Mouse (Mus musculus) kidney, embryonic 15.5 days (tissue): ENCODE results near the gene Ackr3. TPM values are rescaled to one million over a fixed set of nuclear protein-coding genes. Genes with fewer than 3 reads are reported as not detected.
A peak's percentile ranks its signal among the peaks of the same experiment; 100 is the strongest.

Experiments used
- ATAC-seq: fragments of 200-750 bp; cut with Nextera tagmentation; replicated peaks from 2 replicates; pipeline ENCODE4 v1.8.0; 2017; ENCODE audit warnings: moderate TSS enrichment; ENCODE audit not compliant: low FRiP score
- H3K27ac ChIP-seq: fragments of 300-500 bp; sonication (generic); 2 replicates; pipeline ENCODE4 v1.5.1; 2015; ENCODE audit warnings: mild to moderate bottlenecking, inconsistent platforms
- H3K27me3 ChIP-seq: fragments of 300-500 bp; sonication (generic); 2 replicates; pipeline ENCODE4 v1.6.1; 2015; ENCODE audit warnings: inconsistent platforms
- H3K36me3 ChIP-seq: fragments of 300-500 bp; sonication (generic); 2 replicates; pipeline ENCODE4 v1.6.1; 2015; ENCODE audit warnings: inconsistent platforms
- H3K4me1 ChIP-seq: fragments of 300-500 bp; sonication (generic); 2 replicates; pipeline ENCODE4 v1.6.1; 2015; ENCODE audit warnings: inconsistent platforms
- H3K4me2 ChIP-seq: fragments of 300-500 bp; sonication (generic); 2 replicates; pipeline ENCODE4 v1.6.1; 2015; ENCODE audit warnings: moderate library complexity, mild to moderate bottlenecking, inconsistent platforms
- H3K4me3 ChIP-seq: fragments of 300-500 bp; sonication (generic); replicated peaks from 2 replicates; pipeline ENCODE4 v1.5.1; 2015; ENCODE audit warnings: mild to moderate bottlenecking, inconsistent platforms
- H3K9ac ChIP-seq: fragments of 300-500 bp; sonication (generic); 2 replicates; pipeline ENCODE4 v1.6.1; 2015; ENCODE audit warnings: mild to moderate bottlenecking, inconsistent platforms
- H3K9me3 ChIP-seq: fragments of 300-500 bp; sonication (generic); replicated peaks from 2 replicates; pipeline ENCODE4 v1.6.1; 2016; ENCODE audit warnings: inconsistent platforms
- WGBS: fragments of 180-500 bp; shearing (Covaris S2); methylation state at CpG from one replicate; pipeline ENCODE4 v1.1.7; 2015; ENCODE audit warnings: mixed read lengths; 5-methylcytosine and 5-hydroxymethylcytosine counted together
- polyA plus RNA-seq: library from polyadenylated mRNA; unstranded; fragments of >200 nt; fragmentation: Nextera tagmentation; extraction: Ambion mirVana; gene quantifications from 2 replicates; pipeline ENCODE4 v1.2.1, GENCODE M21; 2015

Gene Ackr3
- polyA plus RNA-seq: 42.9 and 46.8 TPM in 2 replicates

- Histone ChIP-seq H3K9me3 (no peaks in the 10 kb centered on the region), H3K4me1 (peaks cover 64% of the 10 kb centered on the region), H3K36me3 (no peaks in the 10 kb centered on the region), H3K27ac (peak within 1 kb of the TSS; percentile 80), H3K27me3 (peaks cover 16% of the 10 kb centered on the region; the same call in 1 of the 2 replicates), H3K4me2 (peak within 1 kb of the TSS; percentile 59), H3K4me3 (peak within 1 kb of the TSS; percentile 60), H3K9ac (peak within 1 kb of the TSS; percentile 73)
- whole genome bisulfite sequencing: 2% methylated on average over 19 of the region's 19 CpGs
- peak; percentile 80 for ATAC-seq
Observed at GRCm38 (mm10) chr1:90203783-90204690, at the start of gene Ackr3. Gene Ackr3, plus strand, starts transcription at chr1:90203980.

- H3K4me1 ChIP-seq: peaks cover 34% of the 10 kb centered on the region
- no peak overlapping the region for H3K4me3 ChIP-seq
- 0 out of 2 replicates have a peak, but pooled peaks cover 9% of the 10 kb centered on the region for H3K27me3 ChIP-seq
Observed at GRCm38 (mm10) chr1:90156589-90156988, 47.2 kb upstream of the Ackr3 start.

GRCm38 (mm10) chr1:90159927-90160326 is 43.9 kb upstream of the Ackr3 start:
- Histone ChIP-seq H3K36me3 (no peaks in the 10 kb centered on the region), H3K9me3 (no peaks in the 10 kb centered on the region), H3K4me2 (no peak overlapping the region), H3K27me3 (0 out of 2 replicates have a peak, but pooled peaks cover 9% of the 10 kb centered on the region), H3K27ac (no peak overlapping the region), H3K4me1 (peaks cover 41% of the 10 kb centered on the region), H3K4me3 (no peak overlapping the region), H3K9ac (no peak overlapping the region)
- no peak for ATAC-seq
- WGBS: 35% methylated on average over 13 of the region's 13 CpGs

More at GRCm38 (mm10) chr1:90156589-90156988, 47.2 kb upstream of the Ackr3 start:
- 59% methylated on average over 7 of the region's 7 CpGs for WGBS
- no peaks in the 10 kb centered on the region for H3K36me3 ChIP-seq
- no peaks in the 10 kb centered on the region for H3K9me3 ChIP-seq
- H3K4me2 ChIP-seq: no peak overlapping the region
- ATAC-seq: no peak
- no peak overlapping the region for H3K9ac ChIP-seq
- H3K27ac ChIP-seq: no peak overlapping the region

GRCm38 (mm10) chr1:90161623-90162022 is 42.2 kb upstream of the Ackr3 start:
- H3K27ac ChIP-seq: peak overlapping the region; percentile 48; the same call in 1 of the 2 replicates
- H3K9me3 ChIP-seq: no peaks in the 10 kb centered on the region
- 0 out of 2 replicates have a peak, but pooled peaks cover 9% of the 10 kb centered on the region for H3K27me3 ChIP-seq
- WGBS: 48% methylated on average over 6 of the region's 6 CpGs
- H3K36me3 ChIP-seq: no peaks in the 10 kb centered on the region
- no peak overlapping the region for H3K4me3 ChIP-seq
- H3K4me2 ChIP-seq: no peak overlapping the region
- no peak overlapping the region for H3K9ac ChIP-seq
- no peak for ATAC-seq
- peaks cover 40% of the 10 kb centered on the region for H3K4me1 ChIP-seq

GRCm38 (mm10) chr1:90162379-90162857 is 41.4 kb upstream of the Ackr3 start:
- 10% methylated on average over 13 of the region's 13 CpGs for WGBS
- Histone ChIP-seq H3K9ac (no peak overlapping the region), H3K27me3 (0 out of 2 replicates have a peak, but pooled peaks cover 6% of the 10 kb centered on the region), H3K27ac (peak overlapping the region; percentile 84), H3K9me3 (no peaks in the 10 kb centered on the region), H3K36me3 (no peaks in the 10 kb centered on the region), H3K4me1 (peaks cover 37% of the 10 kb centered on the region), H3K4me3 (0 out of 2 replicates have a peak overlapping the region, but pooled peaks have one; percentile 6), H3K4me2 (peak overlapping the region; percentile 38)
- ATAC-seq: peak; percentile 65

- 0 out of 2 replicates have a peak, but pooled peaks have one; percentile 13 for ATAC-seq
- Histone ChIP-seq H3K4me3 (no peak overlapping the region), H3K9me3 (no peaks in the 10 kb centered on the region), H3K27ac (peak overlapping the region; percentile 84), H3K36me3 (no peaks in the 10 kb centered on the region), H3K9ac (no peak overlapping the region), H3K27me3 (no peaks in the 10 kb centered on the region), H3K4me2 (peak overlapping the region; percentile 38), H3K4me1 (peaks cover 37% of the 10 kb centered on the region)
- 42% methylated on average over 7 of the region's 7 CpGs for WGBS
Observed at GRCm38 (mm10) chr1:90163161-90163560, 40.6 kb upstream of the Ackr3 start.

- 30% methylated on average over 3 of the region's 3 CpGs for WGBS
- no peak overlapping the region for H3K27ac ChIP-seq
- no peak overlapping the region for H3K9ac ChIP-seq
- no peaks in the 10 kb centered on the region for H3K27me3 ChIP-seq
- H3K9me3 ChIP-seq: no peaks in the 10 kb centered on the region
- no peaks in the 10 kb centered on the region for H3K36me3 ChIP-seq
- no peak for ATAC-seq
- H3K4me2 ChIP-seq: no peak overlapping the region
- H3K4me1 ChIP-seq: peaks cover 46% of the 10 kb centered on the region
- no peak overlapping the region for H3K4me3 ChIP-seq
Observed at GRCm38 (mm10) chr1:90164319-90164718, 39.5 kb upstream of the Ackr3 start.

- Histone ChIP-seq H3K36me3 (no peaks in the 10 kb centered on the region), H3K9me3 (no peaks in the 10 kb centered on the region), H3K9ac (no peak overlapping the region), H3K4me1 (peaks cover 8% of the 10 kb centered on the region), H3K27ac (no peak overlapping the region), H3K4me3 (no peak overlapping the region), H3K27me3 (no peaks in the 10 kb centered on the region), H3K4me2 (no peak overlapping the region)
- no peak for ATAC-seq
- 72% methylated on average over 8 of the region's 8 CpGs for WGBS
Observed at GRCm38 (mm10) chr1:90174338-90174737, 29.4 kb upstream of the Ackr3 start.

- H3K36me3 ChIP-seq: no peaks in the 10 kb centered on the region
- 64% methylated on average over 7 of the region's 7 CpGs for WGBS
- H3K9ac ChIP-seq: no peak overlapping the region
- H3K4me2 ChIP-seq: no peak overlapping the region
- H3K27me3 ChIP-seq: no peaks in the 10 kb centered on the region
- H3K4me3 ChIP-seq: no peak overlapping the region
- H3K27ac ChIP-seq: no peak overlapping the region
- H3K9me3 ChIP-seq: no peaks in the 10 kb centered on the region
- no peaks in the 10 kb centered on the region for H3K4me1 ChIP-seq
- no peak for ATAC-seq
Observed at GRCm38 (mm10) chr1:90176223-90176622, 27.6 kb upstream of the Ackr3 start.

- no peaks in the 10 kb centered on the region for H3K4me1 ChIP-seq
- no peaks in the 10 kb centered on the region for H3K36me3 ChIP-seq
- no peak overlapping the region for H3K9ac ChIP-seq
- ATAC-seq: no peak
- no peak overlapping the region for H3K4me2 ChIP-seq
- H3K27me3 ChIP-seq: no peaks in the 10 kb centered on the region
- no peak overlapping the region for H3K4me3 ChIP-seq
- H3K27ac ChIP-seq: no peak overlapping the region
- H3K9me3 ChIP-seq: no peaks in the 10 kb centered on the region
Observed at GRCm38 (mm10) chr1:90177565-90177964, 26.2 kb upstream of the Ackr3 start.

GRCm38 (mm10) chr1:90177978-90178377 is 25.8 kb upstream of the Ackr3 start:
- Histone ChIP-seq H3K4me1 (no peaks in the 10 kb centered on the region), H3K4me3 (no peak overlapping the region), H3K9me3 (no peaks in the 10 kb centered on the region), H3K36me3 (no peaks in the 10 kb centered on the region), H3K9ac (no peak overlapping the region), H3K27me3 (no peaks in the 10 kb centered on the region), H3K4me2 (no peak overlapping the region), H3K27ac (no peak overlapping the region)
- WGBS: 63% methylated on average over 5 of the region's 5 CpGs
- ATAC-seq: no peak

GRCm38 (mm10) chr1:90180479-90180878 is 23.3 kb upstream of the Ackr3 start:
- Histone ChIP-seq H3K36me3 (no peaks in the 10 kb centered on the region), H3K27ac (no peak overlapping the region), H3K27me3 (peaks cover 5% of the 10 kb centered on the region; the same call in 1 of the 2 replicates), H3K9me3 (no peaks in the 10 kb centered on the region), H3K4me2 (no peak overlapping the region), H3K9ac (no peak overlapping the region), H3K4me1 (no peaks in the 10 kb centered on the region), H3K4me3 (no peak overlapping the region)
- ATAC-seq: no peak
- WGBS: 87% methylated on average over 7 of the region's 7 CpGs
